Mouse (Mus musculus): ENCODE data around the gene Tnk2.

The Tnk2 gene

GRCm38 (mm10) chr16:32677040-32677700 lies 33.5 kb downstream of the Tnk2 start:
- DNase-seq (ENCODE audit: low read depth in 2 of 2, low spot score in 2 of 2) = no peak

- no peak for DNase-seq (ENCODE audit: low read depth in 2 of 2, low spot score in 2 of 2)
These were observed 34.2 kb downstream of the Tnk2 start for GRCm38 (mm10) chr16:32677903-32678302.

GRCm38 (mm10) chr16:32678812-32679211 lies 35.1 kb downstream of the Tnk2 start:
- no peak for DNase-seq (ENCODE audit: low read depth in 2 of 2, low spot score in 2 of 2)

GRCm38 (mm10) chr16:32679976-32680375 lies 36.3 kb downstream of the Tnk2 start:
- DNase-seq (ENCODE audit: low read depth in 2 of 2, low spot score in 2 of 2) = no peak

GRCm38 (mm10) chr16:32680806-32681205 lies 37.1 kb downstream of the Tnk2 start:
- no peak for DNase-seq (ENCODE audit: low read depth in 2 of 2, low spot score in 2 of 2)

- peak; percentile 52 to 70 for DNase-seq (ENCODE audit: low read depth in 2 of 2, low spot score in 2 of 2)
These were observed 38.5 kb downstream of the Tnk2 start for GRCm38 (mm10) chr16:32682194-32682593.

- DNase-seq (ENCODE audit: low read depth in 2 of 2, low spot score in 2 of 2) = no peak
These were observed 39.2 kb downstream of the Tnk2 start for GRCm38 (mm10) chr16:32682841-32683240.

- peak; percentile 20 to 41 for DNase-seq (ENCODE audit: low read depth in 2 of 2, low spot score in 2 of 2)
These were observed 39.7 kb downstream of the Tnk2 start for GRCm38 (mm10) chr16:32683343-32683742.

DNA sequence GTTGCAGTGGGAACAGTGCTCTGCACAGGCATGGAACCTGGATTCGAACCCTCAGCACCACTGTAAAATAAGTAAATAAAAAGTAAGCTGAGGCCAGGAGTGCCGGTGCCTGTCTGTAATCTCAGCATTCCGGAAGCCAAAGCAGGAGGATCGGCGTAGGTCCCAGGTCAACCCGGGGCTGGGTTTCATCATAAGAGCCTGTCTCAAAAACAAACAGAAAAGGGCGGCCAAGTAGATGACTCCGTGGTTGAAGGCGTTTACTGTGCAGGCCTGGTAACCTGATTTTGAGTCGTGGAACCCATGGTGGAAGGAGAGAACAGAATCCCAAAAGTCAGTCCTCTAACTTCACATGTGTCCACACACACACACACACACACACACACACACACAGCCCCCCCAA lies 41.7 kb downstream of the Tnk2 start:
- no peak for DNase-seq (ENCODE audit: low read depth in 2 of 2, low spot score in 2 of 2)

GRCm38 (mm10) chr16:32685998-32686397 lies 42.3 kb downstream of the Tnk2 start:
- no peak for DNase-seq (ENCODE audit: low read depth in 2 of 2, low spot score in 2 of 2)

GRCm38 (mm10) chr16:32687221-32687620 lies 43.5 kb downstream of the Tnk2 start:
- DNase-seq (ENCODE audit: low read depth in 2 of 2, low spot score in 2 of 2) = no peak

DNA sequence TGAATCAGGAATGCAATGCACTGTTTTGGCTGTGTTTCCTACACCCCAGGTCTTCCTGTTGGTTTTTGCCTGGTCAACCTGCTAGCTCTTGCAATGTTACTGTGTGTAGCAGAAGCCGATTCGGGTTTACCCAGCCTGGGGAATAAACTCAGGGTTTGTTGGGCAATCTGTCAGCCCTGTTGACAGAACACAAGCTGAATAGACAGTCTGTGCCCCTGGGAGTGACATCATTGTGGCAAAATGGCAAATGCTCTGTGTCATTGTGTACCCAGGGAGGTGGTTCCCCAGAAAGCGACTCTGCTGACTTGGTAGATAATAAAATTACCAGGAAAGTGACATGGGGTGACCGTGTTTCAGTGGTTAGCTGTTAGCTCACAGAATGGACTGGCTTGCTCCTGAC lies 45.1 kb downstream of the Tnk2 start:
- no peak for DNase-seq (ENCODE audit: low read depth in 2 of 2, low spot score in 2 of 2)

- DNase-seq (ENCODE audit: low read depth in 2 of 2, low spot score in 2 of 2) = peak; percentile 57 to 65
These were observed 45.8 kb downstream of the Tnk2 start for GRCm38 (mm10) chr16:32689501-32689900.

DNA sequence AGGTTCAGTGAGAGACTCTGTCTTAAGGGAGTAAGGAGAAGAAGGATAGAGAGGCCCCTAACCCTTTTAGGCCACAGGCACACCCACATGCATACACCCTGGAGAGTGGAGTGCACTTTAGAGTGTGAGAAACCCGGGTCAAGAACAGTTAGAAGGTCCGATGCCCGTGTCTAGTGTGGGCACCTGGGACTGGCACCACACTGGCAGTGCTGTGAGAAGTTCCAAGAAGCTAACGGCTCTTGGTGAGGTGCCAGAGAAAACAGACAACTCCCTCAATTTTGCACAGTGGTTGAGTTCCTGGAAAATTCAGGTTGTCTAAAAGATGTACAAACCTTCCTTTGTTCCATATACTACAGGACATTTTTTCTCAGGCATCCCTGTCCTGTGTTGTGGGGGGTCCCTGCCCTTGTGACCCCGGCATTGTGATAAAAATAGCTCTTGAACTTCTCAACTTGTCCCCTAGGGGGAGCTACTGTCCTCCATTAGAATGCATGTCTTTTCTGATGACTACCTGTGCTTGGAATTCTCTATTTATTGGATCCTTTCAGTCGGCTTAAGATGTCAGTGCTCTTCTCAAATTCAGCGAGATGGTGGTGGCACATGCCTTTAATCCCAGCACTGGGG lies 53.3 kb downstream of the Tnk2 start:
- peak; percentile 29 to 44 for DNase-seq (ENCODE audit: low read depth in 2 of 2, low spot score in 2 of 2)

DNA sequence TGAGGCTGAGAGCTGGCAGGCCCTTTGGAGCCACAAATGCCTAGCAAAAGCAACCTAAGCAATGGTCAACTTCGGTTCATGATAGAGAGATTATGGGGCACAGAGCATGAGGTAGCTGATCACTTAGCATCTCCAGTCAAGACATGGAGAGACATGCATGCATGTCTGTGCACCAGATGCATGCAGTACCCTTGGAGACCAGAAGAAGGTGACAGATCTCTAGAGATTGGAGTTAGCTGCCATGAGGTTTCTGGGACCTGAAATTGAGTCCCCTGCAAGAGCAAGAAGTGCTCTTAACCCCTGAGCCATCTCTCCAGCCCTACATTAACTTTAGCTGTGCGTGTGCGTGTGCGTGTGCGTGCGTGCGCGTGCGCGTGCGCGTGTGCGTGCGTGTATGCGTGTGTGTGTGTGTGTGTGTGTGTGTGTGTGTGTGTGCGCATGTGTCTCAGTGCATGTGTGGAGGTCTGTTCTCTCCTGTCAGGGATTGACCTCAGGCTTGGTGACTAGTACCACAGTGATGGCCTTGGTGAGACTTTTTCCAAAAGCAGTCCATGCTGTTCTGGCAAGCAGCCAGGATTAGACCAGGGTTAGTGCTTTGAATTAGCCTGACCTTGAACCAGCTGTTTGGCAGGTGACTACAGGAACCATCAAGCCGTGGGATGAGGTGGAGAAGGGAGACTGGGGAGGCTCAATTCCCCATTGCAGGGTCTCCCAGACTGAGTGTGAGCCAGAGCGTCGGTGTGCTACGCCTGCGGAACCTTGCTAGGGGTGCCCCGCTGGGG lies 54.2 kb downstream of the Tnk2 start:
- DNase-seq (ENCODE audit: low read depth in 2 of 2, low spot score in 2 of 2) = no peak

DNA sequence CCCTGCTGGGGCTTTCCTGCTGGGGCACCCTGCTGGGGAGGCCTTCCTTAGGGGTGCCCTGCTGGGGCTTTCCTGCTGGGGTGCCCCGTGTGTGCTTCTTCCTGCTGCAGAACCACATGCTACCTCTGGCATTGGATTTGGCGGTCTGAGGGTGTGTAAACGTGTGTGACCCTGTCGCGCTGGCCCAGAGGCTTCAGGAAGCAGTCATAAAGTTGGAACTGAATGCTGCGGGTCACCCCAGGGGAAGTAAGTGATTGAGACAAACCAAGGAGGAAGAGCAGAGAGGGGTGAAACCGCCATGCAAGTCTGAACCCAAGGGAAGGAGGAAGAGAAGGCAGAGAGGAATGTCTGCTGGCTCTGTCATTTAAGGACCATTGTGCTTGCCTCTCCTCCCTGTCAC lies 54.9 kb downstream of the Tnk2 start:
- DNase-seq (ENCODE audit: low read depth in 2 of 2, low spot score in 2 of 2) = no peak

- no peak for DNase-seq (ENCODE audit: low read depth in 2 of 2, low spot score in 2 of 2)
These were observed 59.7 kb downstream of the Tnk2 start for GRCm38 (mm10) chr16:32703312-32703912.

GRCm38 (mm10) chr16:32705606-32706005 lies 61.9 kb downstream of the Tnk2 start:
- no peak for DNase-seq (ENCODE audit: low read depth in 2 of 2, low spot score in 2 of 2)

DNA sequence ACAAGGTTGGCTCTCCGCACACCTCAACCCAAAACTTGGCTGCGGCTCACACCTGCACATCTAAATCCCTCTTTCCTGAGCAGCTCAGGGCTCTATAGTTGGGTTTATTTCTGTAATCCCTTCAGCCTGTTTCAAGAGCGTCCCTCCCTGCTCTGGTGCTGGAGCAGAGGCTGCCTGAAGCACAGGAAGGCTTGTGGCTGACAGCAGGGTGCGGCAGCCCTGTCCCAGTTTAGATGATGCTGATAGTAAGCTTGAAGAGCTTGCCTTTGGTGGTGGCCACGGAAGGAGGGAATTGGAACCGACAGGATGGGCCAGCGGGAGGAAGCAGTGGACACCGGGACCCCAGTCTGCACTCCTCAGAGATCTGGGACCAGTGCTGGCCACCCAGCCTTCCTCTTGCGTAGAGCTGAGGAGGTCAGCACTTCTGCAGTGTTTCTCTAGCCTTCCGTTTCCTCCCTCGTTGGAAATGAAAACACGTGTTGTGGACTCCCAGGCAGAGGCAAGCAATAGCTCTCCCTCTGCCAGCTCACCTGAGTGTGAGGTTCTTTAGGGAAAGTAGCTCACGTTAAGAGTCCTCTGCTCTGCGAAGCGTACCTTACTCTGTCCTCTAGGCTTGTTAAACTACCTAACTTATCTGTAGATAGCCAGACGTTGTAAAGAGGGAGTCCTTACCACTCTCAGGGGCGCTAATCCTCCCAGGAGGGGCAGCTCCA lies 63.6 kb downstream of the Tnk2 start:
- no peak for DNase-seq (ENCODE audit: low read depth in 2 of 2, low spot score in 2 of 2)

- no peak for DNase-seq (ENCODE audit: low read depth in 2 of 2, low spot score in 2 of 2)
These were observed 64.3 kb downstream of the Tnk2 start for GRCm38 (mm10) chr16:32707824-32708456.

Data from CD8-positive naive resting alpha-beta T cell, adult 2 months (primary cell).